Mouse (Mus musculus) E14TG2a.4 (cell line): ENCODE measurements at regions not wholly inside any gene's neighbourhood (a gene's known extent, or its start where the extent isn't known, plus 50 kb on each side); places are given as distances from the start of the nearest gene placed in this dataset.

ENCODE experiments used
- CTCF ChIP-seq: conservative IDR thresholded peaks from 2 replicates; pipeline ENCODE4 v1.5.1; 2014; ENCODE audit warnings: low read length
- NANOG ChIP-seq: IDR thresholded peaks from 2 replicates; pipeline ENCODE4 v1.6.1; 2014; ENCODE audit warnings: borderline replicate concordance, low read length, mixed read lengths
- POU5F1 ChIP-seq: IDR thresholded peaks from 2 replicates; pipeline ENCODE4 v1.6.1; 2014; ENCODE audit warnings: low read length, borderline replicate concordance

DNA sequence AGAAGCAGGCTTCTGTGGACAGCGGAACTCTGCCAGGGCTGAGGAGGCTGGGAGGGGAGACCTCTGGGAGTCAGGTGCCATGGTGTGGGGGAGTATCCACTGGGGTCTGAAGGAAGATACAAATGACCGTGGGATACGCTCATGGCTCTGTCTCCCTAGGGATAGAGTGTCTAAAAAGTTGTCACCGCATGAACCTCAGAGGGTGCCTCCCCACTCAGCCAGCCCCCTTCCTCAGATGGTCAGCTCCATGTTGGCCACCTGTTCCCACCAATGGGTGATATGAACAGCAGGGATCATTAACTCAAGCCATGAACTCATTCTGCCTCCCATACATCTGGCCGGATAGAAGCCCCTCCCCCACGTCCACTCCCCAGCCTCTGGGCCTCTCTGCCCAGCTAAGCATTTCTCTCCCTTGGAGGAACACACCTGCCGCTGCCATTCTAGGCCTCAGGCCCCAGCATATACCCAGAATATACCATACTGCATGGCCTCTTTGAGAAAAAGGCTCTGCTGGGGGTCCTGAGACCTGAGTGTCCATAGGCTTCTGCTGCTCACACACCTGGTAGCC is 134.1 kb upstream of the Lhx1 start:
- TF ChIP-seq CTCF (no peak), POU5F1 (no peak), NANOG (no peak)
